Mouse (Mus musculus) T-helper 2 cell (primary cell): Measurements from ENCODE around the gene Tcap.

ENCODE experiments used
- in situ Hi-C: fragments of 300-600 bp; cut with MboI, MseI; formaldehyde crosslinking; loops from one replicate; pipeline ENCODE4 v1.15.1; 2025; ENCODE audit warnings: high pct_unique_total_duplicates

The Tcap gene

GRCm38 (mm10) chr11:98409341-98409822 lies 25.8 kb downstream of the Tcap start:
- in situ Hi-C loops = no loop called here

DNA sequence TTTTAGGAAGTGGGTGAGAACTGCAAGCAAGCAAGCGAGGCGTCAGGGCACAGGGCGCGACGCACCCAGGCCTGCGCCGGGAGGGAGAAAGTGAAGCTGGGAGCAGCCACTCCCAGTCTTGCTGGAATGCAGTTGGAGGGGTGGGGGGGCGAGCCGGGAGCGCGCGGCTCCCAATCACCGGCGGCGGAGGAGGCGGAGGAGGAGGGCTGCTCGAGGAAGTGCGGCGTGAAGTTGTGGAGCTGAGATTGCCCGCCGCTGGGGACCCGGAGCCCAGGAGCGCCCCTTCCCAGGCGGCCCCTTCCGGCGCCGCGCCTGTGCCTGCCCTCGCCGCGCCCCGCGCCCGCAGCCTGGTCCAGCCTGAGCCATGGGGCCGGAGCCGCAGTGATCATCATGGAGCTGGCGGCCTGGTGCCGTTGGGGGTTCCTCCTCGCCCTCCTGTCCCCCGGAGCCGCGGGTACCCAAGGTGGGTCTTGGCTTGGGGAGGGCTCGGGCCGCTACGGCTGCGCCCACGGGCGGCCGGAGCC lies 28.7 kb downstream of the Tcap start, which contains the start of gene Erbb2:
TSS of gene Erbb2 (plus strand) at position 198 of the 524 bp plus-strand sequence.
- in situ Hi-C loops = no loop called here

GRCm38 (mm10) chr11:98412797-98413301 lies 29.2 kb downstream of the Tcap start:
- in situ Hi-C loops = no loop called here

GRCm38 (mm10) chr11:98413731-98414130 lies 30.1 kb downstream of the Tcap start:
- in situ Hi-C loops = no loop called here

GRCm38 (mm10) chr11:98414162-98414561 lies 30.6 kb downstream of the Tcap start:
- in situ Hi-C loops = no loop called here

DNA sequence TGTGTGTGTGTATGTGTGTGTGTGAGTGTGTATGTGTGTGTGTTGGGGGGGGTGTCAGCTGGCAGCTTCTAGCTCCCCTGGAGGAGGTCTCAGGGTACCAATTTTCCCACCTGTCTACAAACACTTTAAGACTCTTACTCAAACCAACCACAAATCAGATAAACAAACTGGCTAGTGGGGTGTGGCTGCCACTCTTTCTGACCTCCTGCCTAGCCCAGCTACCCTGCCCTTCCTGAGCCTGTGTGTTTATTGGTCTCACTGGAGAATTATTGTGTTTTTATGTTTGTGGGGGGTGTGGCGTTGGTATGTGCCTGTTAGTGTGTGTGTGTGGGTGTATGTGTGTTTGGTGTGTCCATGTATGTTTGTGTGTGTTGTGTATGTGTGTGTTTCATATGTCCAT lies 33.5 kb downstream of the Tcap start:
- in situ Hi-C loops = no loop called here

- in situ Hi-C loops = no loop called here
Observed at GRCm38 (mm10) chr11:98418273-98418672, 34.7 kb downstream of the Tcap start.

DNA sequence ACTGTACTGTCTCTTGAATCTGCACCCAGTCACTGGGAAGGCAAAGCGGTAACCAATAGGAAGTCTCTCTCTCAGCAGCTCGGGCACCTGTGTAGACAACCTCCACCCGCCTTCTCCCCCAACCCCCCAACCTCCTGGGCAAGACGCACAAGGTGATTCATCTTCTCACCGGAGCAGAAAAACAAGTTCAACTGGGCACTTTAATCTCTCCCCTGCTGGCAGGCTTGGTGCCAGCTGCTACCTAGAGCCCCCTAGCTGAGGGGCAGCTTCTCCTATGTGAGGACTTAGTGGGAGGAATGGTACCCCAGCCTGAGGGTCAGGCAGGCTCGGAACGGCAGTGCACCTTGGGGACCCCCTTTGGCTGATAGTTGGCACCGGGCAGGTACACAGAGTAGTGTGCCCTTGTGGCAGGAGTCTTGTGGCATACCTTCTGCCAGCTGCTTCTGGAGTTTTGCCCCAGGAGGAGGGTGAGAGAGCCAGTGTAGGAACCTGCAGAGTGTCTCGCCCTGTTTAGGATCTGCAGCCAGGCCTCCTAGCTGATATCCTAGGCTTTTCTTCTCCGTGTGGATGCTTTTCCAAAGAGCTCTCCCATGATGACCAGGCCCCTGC lies 35.4 kb downstream of the Tcap start:
- in situ Hi-C loops = no loop called here

GRCm38 (mm10) chr11:98426592-98426991 lies 43.0 kb downstream of the Tcap start:
- in situ Hi-C loops = no loop called here

DNA sequence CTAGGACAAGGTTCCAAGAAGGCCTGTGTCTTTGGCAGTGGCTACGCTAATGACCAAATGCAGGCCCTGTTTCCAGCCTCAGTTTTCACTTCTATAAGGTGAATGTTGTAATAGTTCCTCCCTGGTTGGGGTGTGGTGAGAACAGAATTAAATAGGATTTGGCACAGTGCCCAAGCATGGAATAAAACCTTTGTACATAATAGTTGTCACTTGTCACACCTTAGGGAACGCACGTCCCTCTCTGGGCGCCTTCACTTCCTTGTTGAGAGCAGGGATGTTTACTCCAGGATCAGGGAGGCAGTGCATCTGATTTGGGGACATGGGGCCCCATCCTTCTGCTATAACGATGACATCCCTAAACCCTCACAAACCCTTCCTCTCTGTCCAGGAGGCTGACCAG lies 44.8 kb downstream of the Tcap start:
- in situ Hi-C loops = no loop called here

GRCm38 (mm10) chr11:98431743-98432502 lies 48.3 kb downstream of the Tcap start:
- in situ Hi-C loops = no loop called here
